Mouse (Mus musculus) right cerebral cortex, postnatal 25 days (tissue): ENCODE data around the gene Galnt7.

ENCODE experiments used
- DNase-seq: peaks from one replicate; pipeline ENCODE4 v3.0.0; 2022

Gene Galnt7

DNA sequence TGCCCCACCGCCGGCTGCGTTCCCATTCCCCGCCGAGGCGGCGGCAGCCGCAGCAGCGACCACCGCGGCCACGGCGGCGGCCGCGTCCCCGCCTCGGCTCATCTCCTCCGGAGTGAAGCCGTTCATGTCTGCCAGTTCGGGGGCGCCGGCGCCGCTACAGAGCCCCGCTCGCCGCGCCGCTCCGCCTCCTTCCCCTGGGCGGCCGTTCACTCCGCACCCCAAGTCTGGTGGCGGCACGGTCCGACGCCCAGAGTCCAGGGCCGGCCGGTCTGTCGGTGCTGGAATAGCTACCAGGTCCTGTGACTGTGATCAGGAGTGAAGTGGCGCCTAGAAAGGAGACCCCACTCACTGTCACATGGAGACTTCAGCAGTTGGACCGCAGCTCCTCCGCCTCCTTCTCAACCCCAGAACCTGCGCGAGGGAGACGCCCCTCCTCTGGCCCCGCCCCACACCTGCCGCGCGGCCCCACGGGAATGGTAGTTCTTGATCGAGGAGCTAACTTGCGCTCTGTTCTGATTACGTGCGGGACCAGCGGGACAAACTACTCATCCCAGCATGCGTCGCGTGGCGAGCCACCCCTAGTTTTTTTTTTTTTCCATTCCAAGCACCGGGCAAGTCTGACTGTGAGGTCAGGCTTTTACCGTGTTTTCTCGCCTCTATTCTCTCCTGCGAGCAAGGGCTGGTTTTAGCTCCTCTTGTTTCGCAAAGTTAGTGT lies 165.2 kb downstream of the Galnt7 start, which contains the start of gene Sap30:
TSS of gene Sap30 (minus strand) at position 420 of the 715 bp plus-strand sequence.
- peak; percentile 99 for DNase-seq

DNA sequence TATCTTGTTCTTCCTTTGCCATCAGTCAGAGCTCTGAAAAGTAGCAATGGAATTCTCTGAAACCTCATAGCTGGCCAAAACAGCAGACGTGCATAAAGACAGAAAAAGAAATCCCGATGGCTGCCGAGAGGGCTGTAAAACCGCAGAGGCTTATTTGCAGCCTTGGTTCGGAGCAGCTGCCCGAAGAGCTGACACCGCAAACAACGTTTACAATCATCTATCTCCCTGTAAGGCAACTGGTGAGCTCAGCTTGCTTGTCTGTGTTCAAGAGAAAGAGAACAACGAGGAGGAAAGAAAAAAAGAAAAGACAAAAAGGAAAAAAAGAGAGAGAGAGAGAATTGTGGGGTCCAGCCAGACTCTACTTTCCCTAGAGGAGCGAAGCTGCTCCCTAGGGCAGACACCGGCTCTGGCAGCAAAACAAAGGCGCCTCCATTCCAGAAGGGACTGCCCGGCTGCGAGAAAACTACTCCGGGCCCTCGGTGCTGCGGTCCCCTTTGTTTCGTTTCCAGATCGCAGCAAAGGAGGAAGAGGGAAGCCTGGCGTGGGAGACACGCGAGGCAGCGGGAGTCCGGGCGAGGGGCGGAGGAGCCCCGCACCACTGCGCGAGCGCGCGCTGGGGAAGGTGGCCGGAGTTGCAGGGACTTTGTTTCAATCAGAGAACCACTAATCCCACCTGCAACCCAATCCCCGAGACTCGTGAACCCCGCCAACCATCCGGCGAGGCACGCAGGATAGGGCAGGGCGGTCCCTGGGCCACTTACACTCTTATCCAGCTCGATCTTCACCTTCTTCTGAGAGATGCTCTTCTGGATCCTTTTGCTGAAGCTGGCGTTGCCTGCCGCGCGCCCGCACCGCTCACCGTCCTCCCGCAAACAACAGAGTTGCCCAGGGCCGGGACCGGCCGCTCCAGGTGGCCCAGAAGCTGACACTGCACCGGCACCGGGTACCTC lies 166.1 kb downstream of the Galnt7 start:
- peak; percentile 59 for DNase-seq

DNA sequence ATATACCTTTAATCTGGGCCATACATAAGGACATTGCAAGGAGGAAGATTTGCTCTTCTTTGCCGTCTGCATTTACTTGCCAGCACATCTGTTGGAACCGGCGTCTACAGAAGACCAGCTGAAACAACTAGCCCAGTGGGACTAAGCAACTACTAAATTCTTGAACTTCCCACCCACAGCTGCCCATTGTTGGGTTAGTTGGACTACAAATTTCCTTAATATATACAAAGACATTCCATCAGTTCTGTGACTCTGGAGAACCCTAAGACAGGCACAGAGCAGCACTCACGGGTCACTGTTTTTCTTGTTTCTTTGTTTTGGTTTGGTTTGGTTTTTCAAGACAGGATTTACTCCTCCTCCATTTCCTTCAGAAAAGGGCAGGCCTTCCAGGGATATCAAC lies 172.2 kb downstream of the Galnt7 start:
- DNase-seq = no peak

DNA sequence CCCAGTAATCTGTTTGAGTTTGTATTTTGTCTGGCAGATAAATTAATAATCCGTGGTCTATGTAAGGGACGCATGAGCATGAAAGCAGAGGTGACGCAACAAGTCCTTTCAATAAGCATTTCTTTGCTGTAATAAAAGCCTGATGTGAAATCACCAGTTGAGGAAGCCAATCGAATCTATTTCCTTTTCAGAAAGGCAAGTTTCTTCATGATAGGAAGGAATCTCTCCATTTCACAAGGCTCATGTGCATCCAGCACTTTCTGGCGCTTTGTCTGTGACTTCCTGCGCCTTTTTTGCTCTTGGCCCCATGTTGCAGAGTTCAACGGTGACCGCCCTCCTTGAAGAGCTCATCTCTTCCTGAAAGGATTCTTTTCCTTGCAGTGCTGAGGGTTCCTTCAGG lies 173.1 kb downstream of the Galnt7 start:
- DNase-seq = no peak

DNA sequence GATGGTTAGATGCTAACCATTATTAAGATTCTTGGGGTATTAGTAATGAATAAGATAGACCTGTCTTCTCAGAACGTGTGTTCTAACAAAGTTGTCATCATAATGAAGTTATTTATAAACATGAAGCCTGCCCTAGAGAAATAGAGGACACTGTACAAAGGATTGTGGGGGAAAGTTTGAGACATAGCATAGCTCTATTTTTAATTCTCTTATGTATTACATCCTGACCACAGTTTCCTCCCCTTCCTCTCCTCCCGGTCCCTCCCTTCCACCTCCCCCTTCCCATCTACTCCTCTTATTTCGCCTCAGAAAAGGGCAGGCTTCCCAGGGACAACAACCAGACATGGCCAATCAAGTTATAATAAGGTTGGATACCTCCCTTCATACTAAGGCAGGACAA lies 174.4 kb downstream of the Galnt7 start:
- no peak for DNase-seq
